Mouse (Mus musculus): ENCODE data around the gene Dynlt1c.
"Not testable (repeated sequence)": the region's sequence is repeated elsewhere in the genome, so short reads cannot be mapped to it uniquely, and the experiment has no call there.

The Dynlt1c gene

DNA sequence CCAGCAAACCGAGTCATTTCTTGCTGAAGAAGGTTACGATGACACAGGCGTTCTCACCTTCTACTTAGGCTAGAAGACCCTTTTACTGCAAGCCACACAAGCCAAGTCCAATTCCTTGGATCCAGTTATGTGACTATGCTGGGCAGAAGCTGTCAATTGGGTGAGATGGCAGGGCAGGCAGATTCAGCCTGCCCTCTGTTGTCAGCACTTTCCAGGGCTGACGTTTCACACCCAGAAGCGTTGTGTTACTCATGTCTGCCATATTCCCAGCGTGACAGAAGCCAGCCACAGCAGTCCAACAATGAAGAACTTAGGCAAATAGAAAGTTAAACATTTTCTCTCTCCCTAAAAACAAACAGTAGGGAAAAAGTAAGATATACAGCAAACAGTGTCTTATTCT is 18.6 kb downstream of the Dynlt1c start:
- DNase-seq, result not testable (repeated sequence)

DNA sequence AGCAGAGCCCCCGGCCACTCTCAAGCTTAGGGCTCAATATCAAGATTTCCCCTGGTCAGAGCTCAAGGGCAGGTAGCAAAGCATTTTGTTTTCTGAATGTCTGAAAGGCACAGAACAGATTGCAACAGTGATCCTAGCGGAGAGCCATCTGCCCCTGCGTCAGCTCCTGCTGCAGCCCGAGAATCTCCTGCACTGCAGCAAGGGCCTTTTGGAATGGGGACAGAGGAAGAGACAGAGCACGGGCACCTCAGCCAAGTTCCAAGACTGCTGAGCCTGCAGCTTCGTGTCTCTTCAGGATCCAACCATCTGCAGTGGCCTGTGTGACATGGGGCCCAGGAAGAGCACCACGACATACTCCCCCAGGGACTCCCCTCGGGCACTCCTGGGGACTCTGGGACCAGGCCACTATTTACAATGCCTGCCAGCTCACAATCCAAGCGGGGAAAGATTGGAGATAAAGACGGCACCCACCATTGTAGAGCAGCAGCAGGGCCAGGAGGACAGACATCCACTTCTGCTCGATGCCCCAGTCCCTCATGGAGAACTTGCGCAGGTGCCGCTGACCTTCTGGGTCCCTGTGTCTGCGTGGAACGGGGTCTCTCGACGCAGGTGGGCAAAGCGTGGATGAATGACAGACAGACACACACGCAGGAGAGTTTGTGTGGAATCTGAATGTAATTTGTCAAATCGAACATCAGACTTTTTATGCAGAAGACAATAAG is 19.4 kb downstream of the Dynlt1c start:
- DNase-seq, result peak; percentile 51 to 58

DNA sequence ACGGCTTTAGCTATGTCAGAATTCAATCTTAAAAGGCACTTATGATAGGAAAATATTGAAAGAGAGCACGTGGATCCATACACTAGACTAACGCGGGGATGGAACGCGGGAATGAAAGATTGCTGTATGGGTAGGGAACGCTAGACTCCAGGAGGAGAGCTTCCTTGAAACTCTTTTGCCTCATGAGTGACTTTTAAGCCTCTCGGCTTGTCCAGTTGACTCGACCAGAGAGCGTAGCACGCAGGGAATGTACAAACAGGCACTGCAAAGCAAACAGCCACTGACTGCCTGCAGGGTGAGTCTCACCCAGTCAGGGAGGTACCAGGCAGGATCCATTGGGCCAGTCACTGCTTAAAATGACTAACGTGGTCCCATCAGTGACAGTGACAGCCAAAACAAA is 20.5 kb downstream of the Dynlt1c start:
- DNase-seq, result not testable (repeated sequence)

DNA sequence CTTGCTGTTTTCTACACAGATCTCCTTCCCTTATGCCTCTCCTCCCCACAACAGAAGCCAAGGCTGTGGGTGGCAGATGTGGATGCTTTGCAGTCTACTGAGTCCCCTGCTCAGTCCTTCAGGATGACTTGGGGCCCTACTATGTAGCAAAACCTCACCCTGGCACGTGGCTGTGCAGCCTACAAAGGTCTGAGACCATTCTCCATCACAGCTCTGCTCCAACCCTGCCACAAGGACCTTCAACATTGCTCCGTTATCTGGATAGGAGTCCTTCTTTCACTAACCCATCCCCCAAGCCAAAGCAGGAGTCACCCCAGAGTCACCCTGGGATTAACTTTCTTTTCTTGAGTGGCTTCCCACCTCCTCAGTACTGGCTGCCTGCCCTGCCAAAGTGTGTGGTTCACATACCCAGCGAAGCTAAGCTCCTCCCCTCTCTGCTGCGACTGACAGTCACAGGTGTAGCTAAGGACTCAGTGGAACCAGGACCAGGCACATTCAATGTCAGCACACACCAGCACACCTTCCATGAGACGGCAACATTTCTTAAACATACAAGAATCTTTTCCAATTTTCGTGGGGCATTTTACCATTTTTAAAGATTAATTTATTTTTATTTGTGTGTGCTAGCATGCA is 23.6 kb downstream of the Dynlt1c start:
- not testable (repeated sequence) for DNase-seq

DNA sequence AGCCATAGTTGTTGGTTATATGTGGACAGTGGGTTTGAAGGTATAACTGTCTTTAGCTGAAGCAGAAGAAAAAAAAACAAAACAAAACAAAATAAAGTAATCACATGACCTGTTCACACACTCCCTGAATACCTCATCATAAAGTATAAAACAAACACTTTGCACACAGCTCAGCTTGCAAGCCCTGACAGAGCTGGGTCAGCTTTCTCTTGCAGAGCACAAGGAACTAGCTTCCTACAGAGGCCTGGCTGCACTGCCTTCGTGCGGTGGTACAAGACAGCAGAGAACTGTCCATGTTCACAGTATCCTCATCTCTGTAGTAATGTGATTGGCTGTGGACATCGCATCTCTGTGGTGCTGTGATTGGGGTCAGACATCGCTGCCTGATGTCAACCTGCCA is 28.9 kb downstream of the Dynlt1c start:
- DNase-seq, result not testable (repeated sequence)

DNA sequence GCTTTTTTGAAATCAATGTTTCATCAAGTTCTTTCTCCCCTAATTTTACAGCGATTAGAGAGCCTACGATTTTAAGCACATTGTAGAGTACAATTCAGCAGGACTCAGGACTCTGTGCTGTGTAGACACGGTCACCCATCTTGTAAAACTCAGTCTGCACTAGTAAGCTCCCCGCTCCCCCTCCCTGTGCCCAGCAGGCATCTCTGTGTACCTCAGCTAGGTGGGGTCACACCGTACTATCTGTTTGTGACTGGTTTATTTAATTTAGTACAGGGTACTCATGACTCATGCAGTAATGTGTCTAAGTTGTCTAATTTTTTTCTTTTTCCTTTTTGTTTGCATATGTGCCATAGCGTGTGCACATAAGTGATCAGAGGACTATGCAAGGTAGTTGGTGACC is 31.4 kb downstream of the Dynlt1c start:
- not testable (repeated sequence) for DNase-seq

DNA sequence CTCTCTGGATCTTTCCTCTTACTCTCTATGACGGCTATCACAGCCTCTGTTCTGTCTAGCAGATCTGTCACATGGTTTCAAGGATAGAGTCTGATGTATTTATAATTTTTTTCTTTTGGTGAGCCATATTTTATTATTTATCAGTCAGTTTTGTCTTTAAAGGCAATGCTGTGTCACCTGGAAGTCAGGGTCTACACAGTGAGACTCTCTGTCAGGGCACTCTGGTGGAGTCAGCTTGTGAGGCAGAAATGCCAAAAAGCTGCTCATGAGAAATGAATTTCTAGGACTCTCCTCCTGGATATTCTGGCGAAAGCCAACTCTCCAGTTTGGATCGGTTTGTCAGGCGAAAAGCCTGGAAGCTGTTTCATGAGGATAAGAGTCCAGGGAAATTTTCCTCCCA is 34.3 kb downstream of the Dynlt1c start:
- not testable (repeated sequence) for DNase-seq

DNA sequence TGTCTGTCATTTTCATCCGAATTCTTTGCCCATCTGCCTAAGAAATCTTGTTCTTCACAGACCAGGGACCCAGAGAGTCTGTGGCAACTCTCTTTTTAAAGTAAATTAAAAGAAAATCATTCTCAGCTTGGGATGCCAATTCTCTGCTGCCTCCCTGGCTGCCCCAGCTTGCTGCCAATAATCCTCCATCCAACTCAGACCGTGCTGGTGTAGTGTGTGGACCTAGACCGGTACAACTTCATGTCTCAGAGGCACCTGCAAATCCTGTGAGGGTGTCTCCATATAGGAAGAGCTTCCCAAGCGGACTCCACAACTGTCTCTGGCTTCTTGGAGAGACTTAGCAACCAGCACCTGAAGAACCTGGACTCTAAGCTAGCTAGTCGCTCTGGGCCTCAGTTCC is 35.4 kb downstream of the Dynlt1c start:
- DNase-seq, result no peak

DNA sequence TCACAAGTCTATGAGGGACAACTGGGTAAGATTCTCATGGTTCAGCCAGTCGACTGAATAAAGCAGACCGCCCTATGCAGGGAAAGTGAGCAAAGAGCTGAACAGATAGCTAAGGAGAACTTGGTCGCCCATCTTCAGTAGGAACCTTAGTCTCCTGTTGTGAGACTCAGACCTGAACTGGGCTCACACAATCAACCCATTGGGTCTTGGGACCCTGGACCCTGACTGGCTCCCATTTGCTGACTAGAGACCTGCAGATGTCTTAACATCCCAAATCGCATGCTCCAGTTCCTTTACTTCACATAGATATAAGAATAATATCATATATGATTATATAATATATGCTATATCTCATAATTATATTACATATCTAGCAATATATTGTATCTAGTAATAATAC is 36.0 kb downstream of the Dynlt1c start:
- DNase-seq, result not testable (repeated sequence)

DNA sequence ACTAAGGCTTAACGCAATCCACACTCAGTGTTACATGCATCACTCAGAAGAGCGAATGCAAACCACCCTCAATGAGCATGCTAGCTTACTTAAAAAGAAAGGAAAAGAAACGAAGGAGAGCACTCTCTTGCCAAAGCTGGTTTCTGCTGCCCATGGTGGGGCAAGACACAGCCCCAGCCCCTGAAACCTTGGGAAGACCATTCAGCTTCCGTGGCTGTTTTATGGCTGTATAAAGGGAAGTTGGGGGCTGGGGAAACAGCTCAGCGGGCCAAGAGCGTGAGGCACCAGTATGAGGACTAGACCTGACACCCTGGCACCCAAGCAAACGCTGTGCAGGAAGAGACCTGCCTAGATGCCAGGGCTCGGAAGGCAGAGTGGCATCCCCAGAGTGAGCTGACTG is 37.0 kb downstream of the Dynlt1c start:
- DNase-seq, result not testable (repeated sequence)

DNA sequence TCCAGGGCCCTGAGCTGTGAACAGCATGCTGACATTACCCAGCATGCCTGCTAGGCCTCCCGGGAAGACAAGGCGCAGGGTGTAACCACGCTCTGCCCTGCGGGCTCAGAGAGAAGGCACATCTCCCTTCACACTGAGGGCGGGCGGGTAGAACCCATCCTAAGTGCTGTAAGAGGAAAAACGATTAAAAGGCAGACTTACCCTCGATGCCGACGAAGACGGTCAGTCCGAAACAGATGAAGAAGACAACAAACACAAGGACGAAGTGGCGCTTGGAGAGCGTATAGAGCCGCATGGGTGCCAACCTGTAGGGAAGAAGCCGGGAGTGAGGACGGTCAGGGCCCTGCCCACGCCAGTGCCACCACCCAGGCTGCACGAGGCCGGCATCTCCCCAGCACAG is 38.0 kb downstream of the Dynlt1c start:
- not testable (repeated sequence) for DNase-seq

DNA sequence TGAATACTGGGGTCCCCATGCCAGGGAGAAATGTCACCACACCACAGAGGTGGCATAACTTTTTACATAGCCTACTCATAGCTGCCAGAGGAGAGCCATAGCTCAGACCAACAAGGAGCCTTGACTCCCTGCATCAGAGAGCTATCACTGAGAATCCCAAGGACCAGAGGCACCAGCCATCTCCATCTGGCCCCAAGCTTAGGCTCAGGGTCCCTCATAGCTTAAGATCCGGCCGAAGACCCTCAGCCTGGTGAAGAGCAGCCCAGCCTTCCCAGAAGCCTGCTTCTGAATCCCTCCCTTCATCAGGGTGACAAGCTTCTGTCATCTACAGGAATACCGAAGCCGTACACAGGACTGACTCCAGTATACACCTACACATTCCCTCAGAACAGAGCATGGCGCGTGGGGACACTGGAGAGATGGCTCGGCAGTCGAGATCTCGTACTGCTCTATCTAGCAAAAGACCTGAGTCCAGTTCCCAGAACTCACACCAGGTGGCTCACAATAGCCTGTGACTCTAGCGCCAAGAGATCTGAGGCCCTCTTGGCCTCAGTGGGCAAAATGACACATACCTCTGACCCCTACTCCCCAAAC is 38.7 kb downstream of the Dynlt1c start:
- DNase-seq, result not testable (repeated sequence)

DNA sequence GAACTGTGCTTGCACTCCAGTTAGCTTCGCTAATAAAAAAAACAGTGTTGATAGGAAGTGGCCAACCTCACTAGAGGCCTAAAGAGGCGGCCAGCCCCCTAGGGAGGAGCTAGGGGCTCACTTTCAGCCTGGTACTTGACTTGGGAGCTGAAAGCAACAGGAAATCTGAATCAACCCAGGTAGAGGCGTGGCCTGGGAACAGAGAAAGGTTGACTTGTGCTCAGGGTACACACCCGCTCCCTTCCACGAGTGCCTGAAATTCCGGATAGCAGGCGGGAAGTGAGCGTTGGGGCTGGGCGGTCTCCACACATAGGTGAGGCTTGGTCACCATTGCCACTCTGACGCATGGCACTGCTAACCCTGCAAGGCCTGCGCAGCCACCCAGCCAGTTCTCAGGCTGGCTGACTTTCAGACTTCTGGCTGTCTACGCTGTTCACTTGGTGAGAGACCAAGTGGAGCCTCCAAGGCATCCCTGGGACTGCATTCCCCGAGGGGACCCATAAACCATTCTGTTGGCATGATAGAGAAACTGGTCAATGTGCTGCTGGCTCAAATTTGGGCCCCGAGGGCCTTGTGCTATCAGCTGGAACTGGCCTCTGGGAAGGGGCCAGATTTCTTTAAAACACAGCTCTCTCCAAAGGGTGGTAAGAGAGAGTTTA is 39.4 kb downstream of the Dynlt1c start:
- not testable (repeated sequence) for DNase-seq

DNA sequence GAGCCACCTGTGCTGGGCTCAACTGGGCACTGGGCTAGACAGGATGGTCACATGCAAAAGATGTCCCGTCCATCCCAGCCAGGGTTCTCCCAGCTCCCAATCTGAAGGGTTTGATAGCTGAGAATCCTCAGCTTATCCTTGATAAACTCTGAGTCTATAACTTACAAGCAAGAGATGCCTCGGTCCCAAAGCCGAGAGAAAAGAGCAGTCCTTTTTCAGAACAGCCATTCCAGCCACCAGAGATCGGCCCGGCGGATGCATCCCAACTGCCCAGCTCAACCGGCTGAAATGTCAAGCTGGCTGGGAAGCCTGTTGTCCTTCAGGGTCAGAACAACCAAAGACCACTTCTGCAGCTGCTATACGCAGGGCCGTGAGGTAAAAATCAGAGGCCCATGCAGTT is 42.7 kb downstream of the Dynlt1c start:
- DNase-seq, result not testable (repeated sequence)

DNA sequence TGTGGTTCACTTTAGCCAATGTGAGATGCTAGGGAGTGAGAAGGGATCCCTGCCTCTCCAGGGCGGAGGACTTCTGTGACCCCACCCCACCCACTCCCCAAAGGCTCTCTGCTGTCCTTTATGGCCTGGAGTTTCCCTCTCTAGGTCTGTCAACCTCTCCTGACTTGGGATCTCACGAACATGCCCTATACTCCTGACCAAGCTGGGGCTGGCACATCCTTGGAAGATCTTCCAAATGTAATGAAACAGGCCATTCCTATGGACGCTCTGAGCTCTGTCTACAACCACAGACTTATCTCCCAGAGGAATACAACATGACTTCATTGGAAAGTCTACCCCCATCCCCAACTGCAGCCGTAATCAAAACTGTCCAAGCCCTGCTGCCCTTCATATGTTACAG is 43.2 kb downstream of the Dynlt1c start:
- DNase-seq, result not testable (repeated sequence)

DNA sequence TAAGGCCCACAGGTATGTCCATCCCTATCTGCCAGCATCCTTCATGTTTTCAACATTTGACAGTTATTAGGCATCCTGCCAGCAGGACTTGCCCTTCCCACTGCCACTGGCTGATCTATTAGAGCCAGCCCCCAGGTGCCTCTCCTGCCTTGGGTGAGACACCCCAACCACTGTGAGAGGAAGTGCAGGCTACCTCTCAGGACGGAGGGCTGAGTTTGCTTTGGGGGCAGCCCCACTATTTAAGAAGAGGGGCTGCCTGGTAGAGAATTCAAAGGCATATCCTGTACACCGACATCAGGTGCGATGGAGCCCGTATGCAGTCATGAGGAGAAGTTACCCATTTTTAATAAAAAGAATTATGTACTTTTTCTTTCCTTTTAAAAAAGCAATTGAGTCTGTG is 44.2 kb downstream of the Dynlt1c start:
- DNase-seq, result not testable (repeated sequence)

DNA sequence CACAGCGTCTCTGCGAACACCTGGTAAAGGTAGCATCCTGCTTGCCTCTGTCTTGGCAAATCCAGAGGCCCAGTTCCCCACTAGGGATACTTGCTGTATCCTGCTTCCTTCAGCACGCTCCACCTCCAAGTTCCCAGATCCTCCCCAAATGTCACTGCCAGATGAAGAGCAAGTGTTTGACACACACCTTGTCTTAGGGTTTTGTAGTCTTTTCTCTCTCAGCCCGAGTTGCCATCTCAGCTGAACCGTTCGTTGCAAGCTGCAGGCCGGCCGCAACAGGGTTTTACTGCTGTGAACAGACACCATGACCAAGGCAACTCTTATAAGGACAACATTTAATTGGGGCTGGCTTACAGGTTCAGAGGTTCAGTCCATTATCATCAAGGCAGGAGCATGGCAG is 45.4 kb downstream of the Dynlt1c start:
- DNase-seq, result not testable (repeated sequence)

DNA sequence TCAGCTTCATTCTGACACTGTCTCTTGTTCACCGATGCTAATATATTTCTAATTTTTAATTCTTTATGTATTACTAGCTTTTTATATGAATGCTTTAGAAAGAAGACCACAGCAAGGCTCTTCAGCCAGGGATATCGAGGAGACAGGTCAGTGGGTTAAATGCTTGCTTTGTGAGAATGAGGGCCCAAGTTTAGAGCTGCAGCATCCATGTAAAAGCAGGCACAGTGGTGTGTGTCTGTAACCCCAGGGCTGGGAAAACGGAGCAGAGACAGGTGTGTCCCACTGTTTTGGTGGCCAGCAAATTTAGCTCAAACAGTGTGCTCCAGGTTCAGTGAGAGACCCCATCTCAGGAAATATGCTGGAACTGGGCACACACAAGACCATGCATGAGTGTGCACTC is 46.0 kb downstream of the Dynlt1c start:
- not testable (repeated sequence) for DNase-seq

DNA sequence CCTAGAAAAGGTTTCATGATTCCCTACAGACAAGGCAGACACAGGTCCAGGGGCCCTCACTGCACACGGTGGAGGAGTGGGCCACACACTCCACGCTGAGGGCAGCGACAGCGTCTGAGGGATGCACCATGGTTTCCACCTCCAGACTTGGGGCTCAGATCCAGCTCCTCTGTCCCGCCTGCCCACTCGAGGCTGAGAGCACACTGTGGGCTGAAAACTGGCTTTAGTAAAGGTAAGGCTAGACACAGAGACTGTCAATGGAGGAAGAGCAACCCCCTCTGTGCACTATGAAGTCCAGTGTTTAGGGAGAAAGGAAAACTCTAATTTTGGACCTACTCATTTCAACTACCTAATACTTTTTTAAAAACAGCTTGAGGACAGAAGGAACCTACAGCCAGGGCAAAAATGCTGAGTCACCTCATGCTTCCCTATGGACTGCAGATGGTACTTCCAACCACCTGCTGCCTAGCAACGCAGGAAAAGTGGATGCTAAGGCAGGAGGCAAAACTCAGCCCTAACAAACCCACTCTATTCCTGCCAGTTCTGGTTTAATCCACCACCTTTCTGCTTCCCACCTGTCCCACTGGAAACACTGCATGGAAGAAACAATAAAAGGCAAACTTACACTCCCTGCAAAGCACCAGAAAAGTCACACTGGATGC is 49.6 kb downstream of the Dynlt1c start:
- DNase-seq, result not testable (repeated sequence)

DNA sequence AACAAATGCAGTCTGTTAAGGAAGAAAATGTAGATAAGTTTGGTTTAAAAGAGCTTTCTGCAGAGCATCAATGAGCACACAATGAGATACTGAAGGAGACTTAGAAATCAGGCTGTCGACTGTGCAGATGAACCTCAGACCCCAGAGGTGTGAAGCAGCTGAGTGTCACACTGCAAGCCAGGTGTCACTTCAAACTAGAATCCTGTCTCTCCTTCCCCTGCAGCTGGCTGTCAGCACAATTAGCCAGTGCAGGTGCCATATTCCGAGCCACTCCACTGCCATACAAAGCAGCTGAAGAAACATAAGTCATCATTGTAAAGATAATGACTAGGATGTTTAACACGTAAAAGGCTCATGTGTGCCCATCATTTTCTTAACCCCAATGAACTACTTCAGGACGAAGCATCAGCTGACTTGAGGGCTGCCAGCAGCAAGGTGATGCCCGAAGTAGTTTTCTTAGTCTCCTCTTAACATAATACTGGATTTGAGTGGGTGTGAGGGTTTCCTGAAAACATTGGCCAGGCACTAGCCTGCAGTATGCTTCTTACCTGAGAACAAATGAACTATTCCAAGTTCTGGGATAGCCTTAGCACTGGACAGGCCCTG is 52.0 kb downstream of the Dynlt1c start:
- not testable (repeated sequence) for DNase-seq

DNA sequence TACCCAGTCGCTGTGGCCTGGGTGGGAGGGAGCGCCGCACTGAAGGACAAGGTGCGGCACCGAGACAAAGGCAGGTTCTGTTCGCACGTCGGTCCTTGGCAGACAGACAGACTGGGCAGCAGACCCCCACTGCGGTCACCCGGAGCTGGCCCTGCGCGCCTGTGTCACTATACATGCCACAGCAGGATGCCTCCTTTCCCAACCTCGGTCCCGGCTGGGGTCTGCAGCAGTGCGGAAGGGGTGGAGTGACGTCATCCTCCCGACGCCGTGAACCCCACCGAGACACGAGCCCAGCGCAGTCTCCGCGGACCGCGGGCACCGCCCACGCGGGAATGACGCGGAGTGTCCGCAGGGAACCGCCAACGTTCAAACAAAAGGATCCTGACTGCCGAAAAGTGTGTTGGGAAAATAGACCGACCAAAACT is 53.6 kb downstream of the Dynlt1c start:
- DNase-seq, result peak; percentile 67 to 72

DNA sequence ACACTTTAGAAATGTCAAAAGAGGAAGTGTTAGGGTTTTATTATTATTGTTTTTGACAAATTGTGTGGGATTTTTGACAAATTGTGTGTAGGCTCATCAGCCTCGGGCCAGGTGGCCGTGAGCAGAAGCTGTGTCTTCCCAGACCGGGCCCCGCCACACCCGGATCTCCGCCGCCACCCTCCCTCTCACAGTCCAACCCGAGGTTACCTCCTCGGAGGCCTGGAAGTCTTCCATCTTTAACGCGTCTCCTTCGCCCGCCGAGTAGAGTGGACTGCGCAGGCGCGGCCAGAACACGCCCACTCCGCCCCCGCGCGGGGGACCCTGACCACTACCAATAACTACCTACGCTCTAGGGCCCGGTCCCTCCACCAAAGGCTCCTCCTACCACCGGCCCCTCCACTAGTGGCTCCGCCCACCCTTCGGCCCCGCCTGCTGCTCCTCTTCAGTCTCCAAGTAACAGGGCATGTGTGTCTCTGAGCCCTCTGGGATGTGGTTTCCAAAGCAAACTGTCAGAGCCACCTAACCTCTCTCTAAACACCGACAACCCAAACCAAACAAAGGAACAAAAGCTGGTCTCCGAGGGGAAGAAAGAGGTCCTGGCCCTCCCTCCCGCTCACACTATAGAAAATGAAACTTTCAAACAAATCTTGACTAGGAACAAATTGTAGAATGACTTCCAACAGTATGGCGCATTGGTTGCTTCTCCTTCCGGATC is 54.3 kb downstream of the Dynlt1c start, which contains the start of gene Dynlt1f:
Gene Dynlt1f (minus strand): TSS at position 334 of the 715 bp plus-strand sequence.
- DNase-seq, result peak; percentile 66 to 70

All from cerebellum, postnatal 36 days (tissue).